Mouse (Mus musculus) midbrain, embryonic 15.5 days (tissue): ENCODE data around the gene Slc38a1. TPM values are rescaled to one million over a fixed set of nuclear protein-coding genes. Genes with fewer than 3 reads are reported as not detected.
A peak's percentile ranks its signal among the peaks of the same experiment; 100 is the strongest.

Experiments
- ATAC-seq: fragments of 200-750 bp; cut with Nextera tagmentation; replicated peaks from 2 replicates; pipeline ENCODE4 v1.8.0; 2017; ENCODE audit warnings: moderate TSS enrichment
- H3K27ac ChIP-seq: fragments of 300-500 bp; sonication (generic); 2 replicates; pipeline ENCODE4 v1.5.1; 2015; ENCODE audit warnings: mild to moderate bottlenecking, inconsistent platforms
- H3K27me3 ChIP-seq: fragments of 300-500 bp; sonication (generic); replicated peaks from 2 replicates; pipeline ENCODE4 v1.6.1; 2015; ENCODE audit warnings: inconsistent platforms
- H3K36me3 ChIP-seq: fragments of 300-500 bp; sonication (generic); replicated peaks from 2 replicates; pipeline ENCODE4 v1.6.1; 2015; ENCODE audit warnings: inconsistent platforms
- H3K4me1 ChIP-seq: fragments of 300-500 bp; sonication (generic); 2 replicates; pipeline ENCODE4 v1.6.1; 2015; ENCODE audit warnings: inconsistent platforms
- H3K4me2 ChIP-seq: fragments of 300-500 bp; sonication (generic); 2 replicates; pipeline ENCODE4 v1.6.1; 2015; ENCODE audit warnings: inconsistent platforms, mild to moderate bottlenecking, moderate library complexity
- H3K4me3 ChIP-seq: fragments of 300-500 bp; sonication (generic); 2 replicates; pipeline ENCODE4 v1.5.1; 2015; ENCODE audit warnings: mild to moderate bottlenecking, inconsistent platforms
- H3K9ac ChIP-seq: fragments of 300-500 bp; sonication (generic); 2 replicates; pipeline ENCODE4 v1.6.1; 2015; ENCODE audit warnings: mild to moderate bottlenecking, inconsistent platforms
- H3K9me3 ChIP-seq: fragments of 300-500 bp; sonication (generic); 2 replicates; pipeline ENCODE4 v1.6.1; 2016; ENCODE audit warnings: inconsistent platforms
- WGBS: fragments of 180-500 bp; shearing (Covaris S2); methylation state at CpG from one replicate; pipeline ENCODE4 v1.1.7; 2015; ENCODE audit warnings: mixed read lengths; 5-methylcytosine and 5-hydroxymethylcytosine counted together
- polyA plus RNA-seq: library from polyadenylated mRNA; unstranded; fragments of >200 nt; fragmentation: Nextera tagmentation; extraction: Ambion mirVana; gene quantifications from 2 replicates; pipeline ENCODE4 v1.2.1, GENCODE M21; 2015

Slc38a1 gene
- polyA plus RNA-seq, 1 experiment from 2014 or later = 144 TPM

- H3K4me2 ChIP-seq = no peak overlapping the region
- no peak overlapping the region for H3K27ac ChIP-seq
- no peak overlapping the region for H3K9ac ChIP-seq
- WGBS = 84% methylated on average over 8 of the region's 8 CpGs
- no peaks in the 10 kb centered on the region for H3K4me1 ChIP-seq
- no peak overlapping the region for H3K4me3 ChIP-seq
- no peaks in the 10 kb centered on the region for H3K9me3 ChIP-seq
- H3K27me3 ChIP-seq = no peaks in the 10 kb centered on the region
- H3K36me3 ChIP-seq = no peaks in the 10 kb centered on the region
- ATAC-seq = no peak
These were observed 12.0 kb upstream of the Slc38a1 start for GRCm38 (mm10) chr15:96654714-96655113.

DNA sequence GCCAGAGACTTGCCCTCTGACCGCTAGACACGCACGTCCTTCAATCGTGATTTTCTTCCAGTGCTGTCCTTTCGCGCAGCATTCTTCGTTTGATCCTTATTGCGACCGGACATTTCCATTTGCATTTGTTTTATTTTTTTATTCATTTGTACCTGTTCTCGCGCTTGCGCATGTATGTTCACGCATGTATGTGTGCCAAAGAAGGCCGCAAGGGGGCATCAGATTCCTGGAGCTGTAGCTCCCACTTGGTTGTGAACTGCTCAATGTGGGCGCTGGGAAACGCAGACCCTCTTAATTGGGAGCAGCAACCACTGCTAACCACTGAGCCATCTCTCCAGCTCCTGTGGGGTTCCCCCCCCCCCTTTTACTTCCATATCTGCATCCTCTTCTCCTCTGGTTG, 10.3 kb upstream of the Slc38a1 start:
- no peak overlapping the region for H3K4me3 ChIP-seq
- H3K27ac ChIP-seq = no peak overlapping the region
- WGBS = 90% methylated on average over 16 of the region's 16 CpGs
- no peaks in the 10 kb centered on the region for H3K27me3 ChIP-seq
- no peak overlapping the region for H3K4me2 ChIP-seq
- H3K9me3 ChIP-seq = no peaks in the 10 kb centered on the region
- H3K9ac ChIP-seq = no peak overlapping the region
- H3K4me1 ChIP-seq = no peaks in the 10 kb centered on the region
- H3K36me3 ChIP-seq = no peaks in the 10 kb centered on the region
- ATAC-seq = no peak

DNA sequence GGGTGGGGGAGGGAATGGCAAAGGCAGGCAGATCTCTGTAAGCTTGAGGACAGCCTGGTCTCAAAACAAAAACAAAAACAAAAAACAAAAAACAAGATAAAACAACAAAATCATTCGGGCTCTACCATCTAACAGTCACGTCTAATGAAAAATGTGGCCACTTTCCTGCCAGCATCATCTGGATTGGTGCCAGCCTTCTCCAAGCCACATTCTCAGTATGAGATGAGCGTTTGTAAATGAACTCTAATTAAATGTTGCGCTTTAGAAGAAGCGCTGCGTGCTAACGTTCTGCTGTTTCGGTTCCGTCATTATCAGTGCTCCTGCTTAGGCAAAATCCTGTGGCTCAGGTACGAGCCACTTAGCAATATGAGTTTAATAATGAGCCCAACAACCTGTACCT, 9.8 kb upstream of the Slc38a1 start:
- no peak overlapping the region for H3K9ac ChIP-seq
- no peak overlapping the region for H3K27ac ChIP-seq
- no peak overlapping the region for H3K4me3 ChIP-seq
- no peaks in the 10 kb centered on the region for H3K9me3 ChIP-seq
- WGBS = 61% methylated on average over 10 of the region's 10 CpGs
- H3K36me3 ChIP-seq = no peaks in the 10 kb centered on the region
- ATAC-seq = no peak
- H3K4me1 ChIP-seq = no peaks in the 10 kb centered on the region
- no peak overlapping the region for H3K4me2 ChIP-seq
- no peaks in the 10 kb centered on the region for H3K27me3 ChIP-seq

DNA sequence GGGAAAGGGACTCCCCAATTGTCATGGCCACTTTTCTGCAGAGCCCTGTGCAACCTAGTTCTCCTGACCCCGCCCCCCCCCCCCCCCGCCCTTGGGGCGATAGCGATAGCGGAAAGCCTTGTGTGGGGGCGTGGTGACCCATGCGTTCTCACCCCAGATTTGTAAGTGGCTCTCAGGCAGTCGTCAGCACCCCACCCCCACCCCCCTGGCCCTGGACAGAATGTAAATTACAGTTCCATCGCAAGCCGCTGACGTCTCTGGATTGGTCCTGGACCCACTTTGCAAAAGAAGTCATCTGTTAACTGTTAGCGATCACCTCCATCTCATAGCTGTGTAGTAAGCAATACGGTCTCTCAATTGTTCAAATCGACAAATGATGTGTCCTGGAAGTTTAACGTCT, 4.7 kb upstream of the Slc38a1 start:
- 49% methylated on average over 13 of the region's 15 CpGs for WGBS

GRCm38 (mm10) chr15:96641821-96642435, 785 bp downstream of the Slc38a1 start:
- Histone ChIP-seq H3K36me3 (no peaks in the 10 kb centered on the region), H3K9ac (peak overlapping the region; percentile 100), H3K4me3 (peak overlapping the region; percentile 97), H3K9me3 (no peaks in the 10 kb centered on the region), H3K4me2 (peak overlapping the region; percentile 65), H3K4me1 (peaks cover 41% of the 10 kb centered on the region), H3K27me3 (no peaks in the 10 kb centered on the region), H3K27ac (peak overlapping the region; percentile 100)
- ATAC-seq = peak; percentile 18; the same call in 1 of the 2 replicates
- under 1% methylated on average over 31 of the region's 31 CpGs for WGBS

More for the DNA sequence above, 4.7 kb upstream of the Slc38a1 start:
- H3K27ac ChIP-seq = no peak overlapping the region
- H3K4me2 ChIP-seq = no peak overlapping the region
- H3K9me3 ChIP-seq = no peaks in the 10 kb centered on the region
- no peaks in the 10 kb centered on the region for H3K36me3 ChIP-seq
- no peak overlapping the region for H3K4me3 ChIP-seq
- no peaks in the 10 kb centered on the region for H3K27me3 ChIP-seq
- ATAC-seq = no peak
- peaks cover 11% of the 10 kb centered on the region for H3K4me1 ChIP-seq
- H3K9ac ChIP-seq = no peak overlapping the region

GRCm38 (mm10) chr15:96641111-96641820, 1.4 kb downstream of the Slc38a1 start:
- Histone ChIP-seq H3K9ac (peak overlapping the region; percentile 100), H3K9me3 (no peaks in the 10 kb centered on the region), H3K4me2 (peak overlapping the region; percentile 65), H3K4me1 (peaks cover 41% of the 10 kb centered on the region), H3K27me3 (no peaks in the 10 kb centered on the region), H3K36me3 (0 out of 2 replicates have a peak, but pooled peaks cover 2% of the 10 kb centered on the region), H3K4me3 (peak overlapping the region; percentile 97), H3K27ac (peak overlapping the region; percentile 100)
- under 1% methylated on average over 63 of the region's 63 CpGs for WGBS
- peak; percentile 65 for ATAC-seq

DNA sequence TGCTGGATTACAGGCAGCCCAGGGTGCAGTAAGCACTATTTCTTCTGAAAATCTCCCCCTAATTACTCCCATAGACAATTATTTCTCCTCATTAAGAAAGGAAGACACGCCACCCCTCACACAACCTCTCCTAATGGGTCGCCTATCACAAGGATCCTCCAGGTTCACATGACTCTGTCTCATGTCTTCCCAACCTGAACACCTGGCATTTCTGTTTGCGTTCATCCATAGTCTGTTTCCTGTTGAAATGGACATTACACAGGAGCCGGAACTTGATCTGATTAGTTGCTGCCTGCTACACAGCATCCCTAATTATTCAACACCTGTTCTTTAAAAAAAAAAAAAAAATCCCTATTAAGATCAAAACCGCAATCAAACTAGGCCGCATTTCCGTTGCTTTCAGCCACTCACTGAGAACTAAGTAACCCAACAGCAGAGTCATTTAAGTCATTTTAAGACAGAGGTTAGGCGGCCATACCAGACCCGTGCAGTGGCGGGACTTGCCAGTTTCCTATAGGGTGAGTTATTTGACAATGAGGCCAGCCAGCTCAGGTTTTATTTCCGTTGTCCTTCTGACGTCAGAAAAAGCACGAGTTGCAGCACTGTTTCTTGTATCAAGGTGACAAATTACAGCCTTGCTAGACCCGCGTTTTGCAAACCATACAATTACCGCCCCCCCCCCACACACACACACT, 2.3 kb downstream of the Slc38a1 start:
- Histone ChIP-seq H3K27me3 (no peaks in the 10 kb centered on the region), H3K27ac (peak overlapping the region; percentile 100), H3K4me1 (peaks cover 41% of the 10 kb centered on the region), H3K9me3 (no peaks in the 10 kb centered on the region), H3K4me3 (peak overlapping the region; percentile 97), H3K4me2 (peak overlapping the region; percentile 65), H3K9ac (peak overlapping the region; percentile 100), H3K36me3 (0 out of 2 replicates have a peak, but pooled peaks cover 5% of the 10 kb centered on the region)
- 4% methylated on average over 16 of the region's 16 CpGs for WGBS
- 0 out of 2 replicates have a peak, but pooled peaks have one; percentile 17 for ATAC-seq

DNA sequence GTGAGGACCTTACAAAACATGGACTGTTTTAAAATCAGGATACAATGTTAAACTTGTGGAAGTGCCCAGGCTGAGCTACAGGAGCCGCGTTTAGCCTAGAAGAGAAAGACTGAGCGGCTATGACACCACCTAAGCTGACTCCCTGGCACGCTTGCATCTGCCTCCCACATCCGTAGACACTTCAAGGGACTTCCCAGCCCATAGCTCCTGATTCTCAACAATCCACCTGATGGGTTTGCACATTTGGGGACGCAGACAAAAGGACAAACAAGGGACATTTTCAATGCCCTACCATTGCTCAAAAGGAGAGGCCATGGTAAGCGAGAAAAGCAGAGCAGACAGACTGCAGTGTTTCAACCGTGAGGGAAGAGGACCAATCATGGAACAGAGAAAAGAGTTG, 3.1 kb downstream of the Slc38a1 start:
- Histone ChIP-seq H3K4me2 (peak overlapping the region; percentile 65), H3K36me3 (0 out of 2 replicates have a peak, but pooled peaks cover 8% of the 10 kb centered on the region), H3K9ac (peak overlapping the region; percentile 100), H3K9me3 (no peaks in the 10 kb centered on the region), H3K4me1 (peaks cover 41% of the 10 kb centered on the region), H3K27me3 (no peaks in the 10 kb centered on the region), H3K27ac (peak overlapping the region; percentile 100; the same call in 1 of the 2 replicates), H3K4me3 (peak overlapping the region; percentile 97)
- 55% methylated on average over 8 of the region's 8 CpGs for WGBS
- ATAC-seq = no peak

- H3K9ac ChIP-seq = no peak overlapping the region
- H3K9me3 ChIP-seq = no peaks in the 10 kb centered on the region
- WGBS = 81% methylated on average over 2 of the region's 2 CpGs
- no peak for ATAC-seq
- H3K4me1 ChIP-seq = peaks cover 34% of the 10 kb centered on the region
- H3K27me3 ChIP-seq = no peaks in the 10 kb centered on the region
- 0 out of 2 replicates have a peak overlapping the region, but pooled peaks have one; percentile 97 for H3K4me3 ChIP-seq
- 0 out of 2 replicates have a peak, but pooled peaks cover 8% of the 10 kb centered on the region for H3K36me3 ChIP-seq
- no peak overlapping the region for H3K27ac ChIP-seq
- H3K4me2 ChIP-seq = peak overlapping the region; percentile 65
These were observed 4.1 kb downstream of the Slc38a1 start for GRCm38 (mm10) chr15:96638656-96639055.

DNA sequence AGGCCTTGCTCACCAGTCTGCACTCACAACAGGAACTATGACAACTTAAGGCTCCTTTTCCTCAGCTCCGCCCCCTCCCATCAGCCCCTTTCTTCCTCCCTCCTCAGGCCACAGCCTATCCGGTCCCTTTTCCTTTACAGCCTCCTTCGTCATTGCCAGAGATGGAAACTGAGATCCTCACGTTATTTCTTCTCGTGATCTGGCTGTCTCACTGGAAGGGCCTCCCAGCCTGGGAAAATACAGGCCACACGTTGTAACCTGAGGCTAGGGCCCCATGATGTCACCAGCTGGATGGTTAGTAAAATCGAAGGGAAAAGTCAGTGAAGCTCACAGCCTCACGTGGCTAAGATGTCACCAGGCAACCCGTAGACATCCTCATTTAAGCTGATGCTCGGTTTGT, 4.5 kb downstream of the Slc38a1 start:
- H3K4me3 ChIP-seq = no peak overlapping the region
- H3K4me1 ChIP-seq = peaks cover 30% of the 10 kb centered on the region
- no peaks in the 10 kb centered on the region for H3K27me3 ChIP-seq
- peak overlapping the region; percentile 9; the same call in 1 of the 2 replicates for H3K4me2 ChIP-seq
- WGBS = 75% methylated on average over 10 of the region's 10 CpGs
- H3K27ac ChIP-seq = no peak overlapping the region
- no peak for ATAC-seq
- H3K9me3 ChIP-seq = no peaks in the 10 kb centered on the region
- no peak overlapping the region for H3K9ac ChIP-seq
- 0 out of 2 replicates have a peak, but pooled peaks cover 8% of the 10 kb centered on the region for H3K36me3 ChIP-seq

GRCm38 (mm10) chr15:96634670-96635405, 7.9 kb downstream of the Slc38a1 start:
- Histone ChIP-seq H3K4me2 (no peak overlapping the region), H3K9me3 (no peaks in the 10 kb centered on the region), H3K4me1 (peaks cover 26% of the 10 kb centered on the region), H3K27ac (no peak overlapping the region), H3K9ac (no peak overlapping the region), H3K4me3 (no peak overlapping the region), H3K36me3 (0 out of 2 replicates have a peak, but pooled peaks cover 8% of the 10 kb centered on the region), H3K27me3 (no peaks in the 10 kb centered on the region)
- WGBS = 94% methylated on average over 19 of the region's 19 CpGs
- ATAC-seq = no peak
